11 mouse cellular contexts compared by ENCODE assay signal in genomic region chr5:146360386-146360785, GRCm38 (mm10). TPM values are rescaled to one million over a fixed set of nuclear protein-coding genes. Genes with fewer than 3 reads are reported as not detected.
DNase-seq lines count a peak whose midpoint lies in the region; ATAC-seq lines count a peak whose summit lies in the region.
"Had no signal": no experiment of that assay in that cellular context is flagged by ENCODE, and none has a peak within 500 bp of the region (broad histone marks: within the 10 kb centered on the region; RNA-seq: fewer than 3 reads in every experiment).

No protein-coding gene starts in this region.

- H3K9me3 ChIP-seq in heart, embryonic 11.5 days (replicated peaks; ENCODE audit: control insufficient read depth, low read length): peaks cover 4% of the 10 kb centered on the region; the same call in 1 of the 2 replicates
- 0 out of 2 replicates have a peak, but pooled peaks cover 7% of the 10 kb centered on the region for H3K9me3 ChIP-seq in forebrain, embryonic 13.5 days (replicated peaks)

- H3K4me2 ChIP-seq in heart, embryonic 11.5 days: no peak overlapping the region
- no peak overlapping the region for H3K4me2 ChIP-seq in forebrain, embryonic 13.5 days

- no peaks in the 10 kb centered on the region for H3K27me3 ChIP-seq in heart, embryonic 11.5 days (ENCODE audit: control insufficient read depth, insufficient read depth, low read length)
- H3K27me3 ChIP-seq in forebrain, embryonic 13.5 days: no peaks in the 10 kb centered on the region

- intact Hi-C loops in heart, postnatal 14 days (cut with DNase I): no loop called here

- H3K27ac ChIP-seq in heart, embryonic 11.5 days (ENCODE audit: low read depth, low read length): no peak overlapping the region
- H3K27ac ChIP-seq in forebrain, embryonic 13.5 days: no peak overlapping the region
- H3K27ac ChIP-seq: liver, embryonic 14.5 days had no signal

- peak; percentile 4 to 19 for DNase-seq in heart, postnatal 14 days
- peak; percentile 18 for DNase-seq in thymus, postnatal 0 days (ENCODE audit: low spot score)
- no peak for DNase-seq in thymus, postnatal 25 days
- DNase-seq in kidney, postnatal 14 days: peak; percentile 23
- DNase-seq in thymus, postnatal 14 days: peak; percentile 9
- no peak for DNase-seq in spleen, adult 18-20 months
- DNase-seq: right cerebral cortex, adult 18-20 months had no signal

- H3K36me3 ChIP-seq in heart, embryonic 11.5 days (ENCODE audit: control insufficient read depth, insufficient read depth, low read length): no peaks in the 10 kb centered on the region
- no peaks in the 10 kb centered on the region for H3K36me3 ChIP-seq in forebrain, embryonic 13.5 days (ENCODE audit: poor library complexity, severe bottlenecking)

- H3K4me1 ChIP-seq in heart, embryonic 11.5 days (ENCODE audit: control insufficient read depth, insufficient read depth, low read length): no peaks in the 10 kb centered on the region
- H3K4me1 ChIP-seq in forebrain, embryonic 13.5 days: no peaks in the 10 kb centered on the region

- no peak overlapping the region for H3K9ac ChIP-seq in heart, embryonic 11.5 days (ENCODE audit: low read depth, low read length)
- no peak overlapping the region for H3K9ac ChIP-seq in forebrain, embryonic 13.5 days
- H3K9ac ChIP-seq: liver, embryonic 14.5 days had no signal

- 37% methylated on average over 10 of the region's 10 CpGs for WGBS in heart, embryonic 11.5 days (ENCODE audit: insufficient replicate concordance)
- 38% methylated on average over 10 of the region's 10 CpGs for WGBS in forebrain, embryonic 13.5 days

- ATAC-seq in heart, embryonic 11.5 days (replicated peaks; ENCODE audit: insufficient number of reproducible peaks, low FRiP score, low TSS enrichment): no peak
- ATAC-seq in forebrain, embryonic 13.5 days: no peak

- H3K4me3 ChIP-seq in heart, embryonic 11.5 days (ENCODE audit: low read depth, low read length): no peak overlapping the region
- no peak overlapping the region for H3K4me3 ChIP-seq in forebrain, embryonic 13.5 days

RNA-seq across cellular contexts. Expression of gene Wasf3, which starts 24.4 kb away (rescaled TPM):
- under 1 TPM; 0.31 to 0.39 TPM for total RNA-seq in heart, postnatal 14 days (2021)
- 0.42 and 0.52 TPM in 2 replicates for polyA plus RNA-seq in heart, embryonic 11.5 days (2014; fragmentation: Nextera tagmentation; extraction: Ambion mirVana)
- 0.29 and 0.35 TPM in 2 replicates for polyA plus RNA-seq in thymus, postnatal 0 days (2015; fragmentation: Nextera tagmentation; extraction: Ambion mirVana)
- 7.3 and 8.9 TPM in 2 replicates for polyA plus RNA-seq in forebrain, embryonic 13.5 days (2015; fragmentation: Nextera tagmentation; extraction: Ambion mirVana)
- total RNA-seq: CH12.LX had no signal

Comparison
In these comparisons a context has a peak if more than half of its experiments do, and no peak if none do; other contexts are left out.
1. DNase-seq: peak in heart, postnatal 14 days (2 of 2), thymus, postnatal 0 days (single experiment), kidney, postnatal 14 days (single experiment) and thymus, postnatal 14 days (single experiment); none in thymus, postnatal 25 days (single experiment) and spleen, adult 18-20 months (0 of 2).